Mouse (Mus musculus) stomach, postnatal 0 days (tissue): Measurements from ENCODE around the gene Plau. TPM values are rescaled to one million over a fixed set of nuclear protein-coding genes. Genes with fewer than 3 reads are reported as not detected.

Source experiments
- ATAC-seq: fragments of 200-750 bp; cut with Nextera tagmentation; 2 replicates; pipeline ENCODE4 v1.8.0; 2017; ENCODE audit not compliant: low FRiP score, low TSS enrichment
- DNase-seq: peaks from one replicate; pipeline ENCODE4 v3.0.0-alpha.2; 2016; ENCODE audit warnings: low spot score
- H3K27ac ChIP-seq: fragments of 300-500 bp; sonication (generic); replicated peaks from 2 replicates; pipeline ENCODE4 v1.5.1; 2014; ENCODE audit warnings: mild to moderate bottlenecking, control low read depth
- H3K27me3 ChIP-seq: fragments of 300-500 bp; sonication (generic); 2 replicates; pipeline ENCODE4 v1.6.1; 2014; ENCODE audit warnings: low read length; ENCODE audit not compliant: control insufficient read depth, insufficient read depth
- H3K36me3 ChIP-seq: fragments of 300-500 bp; sonication (generic); 2 replicates; pipeline ENCODE4 v1.6.1; 2014; ENCODE audit warnings: low read length, mixed read lengths; ENCODE audit not compliant: control insufficient read depth, insufficient read depth
- H3K4me1 ChIP-seq: fragments of 300-500 bp; sonication (generic); replicated peaks from 2 replicates; pipeline ENCODE4 v1.6.1; 2014; ENCODE audit warnings: antibody characterized with exemption; ENCODE audit not compliant: control insufficient read depth, insufficient read depth
- H3K4me2 ChIP-seq: fragments of 300-500 bp; sonication (generic); replicated peaks from 2 replicates; pipeline ENCODE4 v1.6.1; 2014; ENCODE audit warnings: low read depth, mild to moderate bottlenecking, control low read depth, moderate library complexity
- H3K4me3 ChIP-seq: fragments of 300-500 bp; sonication (generic); 2 replicates; pipeline ENCODE4 v1.5.1; 2014; ENCODE audit warnings: low read depth, low read length, control low read depth
- H3K9ac ChIP-seq: fragments of 300-500 bp; sonication (generic); 2 replicates; pipeline ENCODE4 v1.6.1; 2014; ENCODE audit warnings: mild to moderate bottlenecking, low read length, control low read depth, mixed read lengths
- H3K9me3 ChIP-seq: fragments of 300-500 bp; sonication (generic); 2 replicates; pipeline ENCODE4 v1.6.1; 2016; ENCODE audit warnings: low read length; ENCODE audit not compliant: control insufficient read depth
- CTCF ChIP-seq: IDR thresholded peaks from 2 replicates; pipeline ENCODE4 v1.5.1; 2016; ENCODE audit warnings: antibody characterized with exemption, low read depth, mild to moderate bottlenecking, moderate library complexity
- EP300 ChIP-seq: optimal IDR thresholded peaks from 2 replicates; pipeline ENCODE3; 2016; ENCODE audit warnings: antibody characterized with exemption
- WGBS: fragments of 180-500 bp; shearing (Covaris S2); extraction: QIAGEN DNeasy Blood & Tissue Kit; methylation state at CpG from one replicate; pipeline ENCODE4 v1.1.7; 2014; 5-methylcytosine and 5-hydroxymethylcytosine counted together
- polyA plus RNA-seq: library from polyadenylated mRNA; unstranded; fragments of >200 nt; fragmentation: Nextera tagmentation; extraction: Ambion mirVana; gene quantifications from 2 replicates; pipeline ENCODE4 v1.2.1, GENCODE M21; 2015

Gene Plau
- polyA plus RNA-seq, 1 experiment from 2014 or later = 3.1 TPM

GRCm38 (mm10) chr14:20834136-20834535 is 2.3 kb upstream of the Plau start:
- Histone ChIP-seq H3K36me3 (no peaks in the 10 kb centered on the region), H3K27me3 (no peaks in the 10 kb centered on the region), H3K4me1 (no peaks in the 10 kb centered on the region; the same call in 1 of the 2 replicates), H3K4me3 (no peak overlapping the region), H3K27ac (no peak overlapping the region), H3K9ac (no peak overlapping the region), H3K9me3 (no peaks in the 10 kb centered on the region), H3K4me2 (no peak overlapping the region)
- DNase-seq (no peak), ATAC-seq (0 out of 2 replicates have a peak, but pooled peaks have one; percentile 36)
- 46% methylated on average over 7 of the region's 7 CpGs for WGBS
- TF ChIP-seq EP300 (no peak), CTCF (no peak)

GRCm38 (mm10) chr14:20836905-20837376 is 481 bp downstream of the Plau start:
- Histone ChIP-seq H3K9ac (peak overlapping the region; percentile 68), H3K27me3 (no peaks in the 10 kb centered on the region), H3K27ac (peak overlapping the region; percentile 67; the same call in 1 of the 2 replicates), H3K4me3 (peak overlapping the region; percentile 52), H3K36me3 (no peaks in the 10 kb centered on the region), H3K9me3 (no peaks in the 10 kb centered on the region), H3K4me1 (no peaks in the 10 kb centered on the region), H3K4me2 (peak overlapping the region; percentile 85)
- TF ChIP-seq EP300 = no peak
- TF ChIP-seq CTCF = no peak
- WGBS = 10% methylated on average over 10 of the region's 10 CpGs
- DNase-seq = no peak
- no peak; the same call in 1 of the 2 replicates for ATAC-seq

GRCm38 (mm10) chr14:20837681-20838080 is 1.2 kb downstream of the Plau start:
- Histone ChIP-seq H3K9me3 (no peaks in the 10 kb centered on the region), H3K27me3 (no peaks in the 10 kb centered on the region), H3K4me1 (no peaks in the 10 kb centered on the region), H3K4me3 (no peak overlapping the region), H3K36me3 (no peaks in the 10 kb centered on the region), H3K9ac (no peak overlapping the region), H3K4me2 (0 out of 2 replicates have a peak overlapping the region, but pooled peaks have one; percentile 15), H3K27ac (no peak overlapping the region)
- TF ChIP-seq CTCF = no peak
- no peak for TF ChIP-seq EP300
- ATAC-seq (no peak), DNase-seq (no peak)
- 72% methylated on average over 7 of the region's 7 CpGs for WGBS

GRCm38 (mm10) chr14:20841526-20841925 is 5.1 kb downstream of the Plau start:
- H3K27ac ChIP-seq = no peak overlapping the region
- no peak overlapping the region for H3K4me3 ChIP-seq
- H3K27me3 ChIP-seq = no peaks in the 10 kb centered on the region
- DNase-seq = no peak
- no peaks in the 10 kb centered on the region for H3K9me3 ChIP-seq
- TF ChIP-seq CTCF (no peak), EP300 (no peak)
- no peak overlapping the region for H3K4me2 ChIP-seq
- H3K4me1 ChIP-seq = no peaks in the 10 kb centered on the region
- H3K36me3 ChIP-seq = no peaks in the 10 kb centered on the region
- ATAC-seq = no peak
- H3K9ac ChIP-seq = no peak overlapping the region
- WGBS = 95% methylated on average over 2 of the region's 2 CpGs

- Histone ChIP-seq H3K27me3 (no peaks in the 10 kb centered on the region), H3K4me3 (no peak overlapping the region), H3K4me2 (no peak overlapping the region), H3K27ac (no peak overlapping the region), H3K9ac (no peak overlapping the region), H3K9me3 (no peaks in the 10 kb centered on the region), H3K36me3 (no peaks in the 10 kb centered on the region), H3K4me1 (no peaks in the 10 kb centered on the region)
- DNase-seq (no peak), ATAC-seq (no peak)
- WGBS = 77% methylated on average over 3 of the region's 3 CpGs
- TF ChIP-seq EP300 (no peak), CTCF (no peak)
Observed at GRCm38 (mm10) chr14:20842629-20843028, 6.2 kb downstream of the Plau start.

GRCm38 (mm10) chr14:20844126-20844525 is 7.7 kb downstream of the Plau start:
- Histone ChIP-seq H3K27ac (no peak overlapping the region), H3K4me1 (no peaks in the 10 kb centered on the region), H3K9ac (no peak overlapping the region), H3K36me3 (no peaks in the 10 kb centered on the region), H3K27me3 (no peaks in the 10 kb centered on the region), H3K9me3 (no peaks in the 10 kb centered on the region), H3K4me3 (no peak overlapping the region), H3K4me2 (no peak overlapping the region)
- 90% methylated on average over 6 of the region's 6 CpGs for WGBS
- no peak for DNase-seq
- no peak for TF ChIP-seq EP300
- no peak for TF ChIP-seq CTCF
- no peak for ATAC-seq
